Mouse (Mus musculus) ES-Bruce4 (cell line): ENCODE results near the gene Ptger4. TPM values are rescaled to one million over a fixed set of nuclear protein-coding genes. Genes with fewer than 3 reads are reported as not detected.
A peak's percentile ranks its signal among the peaks of the same experiment; 100 is the strongest.
"Not testable (repeated sequence)": the region's sequence is repeated elsewhere in the genome, so short reads cannot be mapped to it uniquely, and the experiment has no call there.

Source experiments
- H3K27ac ChIP-seq: 2 replicates; pipeline ENCODE4 v1.5.1; 2012; ENCODE audit warnings: low read length, inconsistent platforms; ENCODE audit not compliant: insufficient read depth
- H3K27me3 ChIP-seq: 2 replicates; pipeline ENCODE4 v1.6.1; 2012; ENCODE audit warnings: mild to moderate bottlenecking, low read length, inconsistent platforms; ENCODE audit not compliant: control insufficient read depth, poor library complexity, insufficient read depth, severe bottlenecking
- H3K36me3 ChIP-seq: 2 replicates; pipeline ENCODE4 v1.6.1; 2012; ENCODE audit warnings: inconsistent platforms, mild to moderate bottlenecking, low read length, moderate library complexity; ENCODE audit not compliant: control insufficient read depth, poor library complexity, insufficient read depth, severe bottlenecking
- H3K4me1 ChIP-seq: one replicate; pipeline ENCODE4 v1.8.1; 2011; ENCODE audit warnings: low read length; ENCODE audit not compliant: control insufficient read depth, insufficient read depth
- H3K4me3 ChIP-seq: 2 replicates; pipeline ENCODE4 v1.5.1; 2011; ENCODE audit warnings: low read depth, mild to moderate bottlenecking, low read length
- H3K9ac ChIP-seq: 2 replicates; pipeline ENCODE4 v1.6.1; 2012; ENCODE audit warnings: low read depth, mild to moderate bottlenecking, inconsistent platforms; ENCODE audit not compliant: poor library complexity, severe bottlenecking
- H3K9me3 ChIP-seq: replicated peaks from 2 replicates; pipeline ENCODE4 v1.6.1; 2012; ENCODE audit warnings: mild to moderate bottlenecking, low read length, inconsistent platforms; ENCODE audit not compliant: control insufficient read depth, poor library complexity, insufficient read depth, severe bottlenecking
- CTCF ChIP-seq: IDR thresholded peaks from one replicate; pipeline ENCODE4 v1.8.1; 2011; ENCODE audit warnings: low read depth, low read length
- EP300 ChIP-seq: IDR thresholded peaks from 2 replicates; pipeline ENCODE4 v1.6.1; 2011; ENCODE audit warnings: low read depth, low read length; ENCODE audit not compliant: insufficient read depth
- POLR2A ChIP-seq: IDR thresholded peaks from one replicate; pipeline ENCODE4 v1.8.1; 2011; ENCODE audit warnings: low read length; ENCODE audit not compliant: insufficient read depth
- polyA plus RNA-seq: library from polyadenylated mRNA; stranded (reverse); fragments of >200 nt; gene quantifications from 2 replicates; pipeline ENCODE4 v1.2.4, GENCODE M21; 2011; ENCODE audit warnings: low read depth; ENCODE audit not compliant: missing spikeins, insufficient read depth, insufficient read length

Ptger4 gene
- polyA plus RNA-seq, 1 experiment = 1.3 TPM

- H3K4me3 ChIP-seq = 0 out of 2 replicates have a peak overlapping the region, but pooled peaks have one; percentile 18
- no peak overlapping the region for H3K9ac ChIP-seq
- no peaks in the 10 kb centered on the region for H3K4me1 ChIP-seq
- no peaks in the 10 kb centered on the region for H3K9me3 ChIP-seq
- no peak overlapping the region for H3K27ac ChIP-seq
- TF ChIP-seq POLR2A (no peak), EP300 (no peak), CTCF (no peak)
- H3K27me3 ChIP-seq = no peaks in the 10 kb centered on the region
- no peaks in the 10 kb centered on the region for H3K36me3 ChIP-seq
These were observed 8.5 kb downstream of the Ptger4 start for GRCm38 (mm10) chr15:5235527-5235926.

DNA sequence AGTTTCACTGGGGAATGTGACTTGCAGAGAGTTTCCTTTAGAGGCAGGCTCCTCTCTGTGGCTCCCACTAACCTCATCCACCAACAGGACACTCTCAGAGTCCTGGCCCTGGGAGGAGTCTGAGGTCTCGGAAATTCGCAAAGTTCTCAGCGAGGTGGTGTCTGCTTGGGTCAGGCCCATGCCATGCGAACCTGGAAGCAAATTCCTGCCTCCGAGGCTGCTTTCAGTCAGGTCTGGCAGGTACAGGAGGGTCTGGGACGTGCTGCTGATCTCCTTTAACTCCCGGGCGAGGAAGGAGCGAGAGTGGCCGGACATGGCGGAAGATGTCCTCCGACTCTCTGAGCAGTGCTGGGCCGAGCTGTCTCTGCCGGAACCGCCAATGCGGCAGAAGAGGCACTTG lies 9.3 kb downstream of the Ptger4 start:
- Histone ChIP-seq H3K4me3 (peak overlapping the region; percentile 47), H3K27me3 (no peaks in the 10 kb centered on the region), H3K36me3 (no peaks in the 10 kb centered on the region), H3K27ac (no peak overlapping the region), H3K9me3 (no peaks in the 10 kb centered on the region), H3K4me1 (no peaks in the 10 kb centered on the region), H3K9ac (peak overlapping the region; percentile 9; the same call in 1 of the 2 replicates)
- TF ChIP-seq EP300 = no peak

DNA sequence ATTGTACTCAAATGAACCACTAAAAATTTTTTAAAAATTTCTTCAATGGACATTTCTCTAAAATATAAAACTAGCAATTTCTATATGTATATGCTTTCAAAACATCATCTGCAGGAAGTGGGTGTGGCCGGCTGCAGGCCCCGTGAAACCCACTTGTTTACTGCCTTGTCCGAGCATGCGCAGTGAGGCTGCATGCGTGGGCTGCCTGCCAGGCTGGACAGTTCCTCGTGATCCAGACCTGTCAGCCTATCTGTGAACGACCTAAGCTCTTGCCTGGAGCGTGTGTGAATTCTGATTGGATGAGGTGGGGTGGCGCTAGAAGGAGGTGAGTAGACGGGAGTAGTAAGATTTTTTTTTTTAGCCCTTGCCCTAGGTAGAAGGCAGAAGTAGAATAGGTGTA lies 13.2 kb downstream of the Ptger4 start:
- H3K27ac ChIP-seq, H3K36me3 ChIP-seq, H3K4me1 ChIP-seq, H3K9ac ChIP-seq, H3K9me3 ChIP-seq, H3K4me3 ChIP-seq, H3K27me3 ChIP-seq: not testable (repeated sequence)
- peak; percentile 70; the same call in 1 of the 2 replicates for TF ChIP-seq EP300

DNA sequence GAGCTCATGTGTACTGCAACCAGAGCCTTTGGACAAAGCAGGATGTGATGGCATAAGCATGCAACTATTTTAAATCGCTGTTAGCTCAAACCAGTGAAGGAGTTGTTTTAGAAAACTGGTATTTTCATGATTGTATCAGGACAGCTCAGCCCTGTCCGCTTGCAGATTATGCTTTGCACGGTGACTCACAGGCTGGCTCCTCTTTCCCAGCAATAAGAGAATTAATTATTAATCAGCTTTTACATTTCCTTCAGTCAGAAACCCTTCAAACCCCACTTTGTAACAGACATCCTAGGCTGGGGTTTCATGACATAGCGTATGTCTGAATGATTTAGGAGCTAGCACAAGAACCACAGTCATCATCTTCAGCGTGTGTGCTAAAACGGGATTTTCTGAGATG lies 23.5 kb downstream of the Ptger4 start:
- no peaks in the 10 kb centered on the region for H3K9me3 ChIP-seq
- no peak overlapping the region for H3K27ac ChIP-seq
- no peak overlapping the region for H3K4me3 ChIP-seq
- no peaks in the 10 kb centered on the region for H3K4me1 ChIP-seq
- TF ChIP-seq EP300 = no peak
- TF ChIP-seq POLR2A = no peak
- no peak for TF ChIP-seq CTCF
- no peaks in the 10 kb centered on the region for H3K27me3 ChIP-seq
- H3K9ac ChIP-seq = no peak overlapping the region
- H3K36me3 ChIP-seq = 0 out of 2 replicates have a peak, but pooled peaks cover 2% of the 10 kb centered on the region

DNA sequence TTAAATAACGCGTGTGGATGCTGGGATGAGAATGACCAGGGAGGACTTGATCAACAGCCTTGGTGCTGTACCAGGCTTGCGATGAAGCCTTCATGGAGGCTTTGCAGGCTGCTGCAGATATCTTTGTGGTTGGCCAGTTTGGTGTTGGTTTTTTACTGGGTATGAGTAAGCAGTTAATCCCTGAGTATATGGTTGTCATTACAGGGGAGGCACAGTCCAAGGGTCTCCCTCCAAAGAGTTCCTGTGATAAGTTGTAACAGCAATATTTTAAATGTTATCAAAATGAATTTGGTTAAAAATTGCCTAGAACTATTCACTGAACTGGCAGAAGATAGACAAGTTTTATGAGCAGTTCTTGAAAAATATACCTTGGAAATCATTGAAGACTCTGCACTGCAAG lies 34.9 kb downstream of the Ptger4 start:
- TF ChIP-seq EP300 (no peak), CTCF (no peak), POLR2A (no peak)
- no peaks in the 10 kb centered on the region for H3K4me1 ChIP-seq
- H3K9me3 ChIP-seq = no peaks in the 10 kb centered on the region
- no peak overlapping the region for H3K4me3 ChIP-seq
- no peak overlapping the region for H3K27ac ChIP-seq
- H3K9ac ChIP-seq = no peak overlapping the region
- H3K27me3 ChIP-seq = no peaks in the 10 kb centered on the region
- no peaks in the 10 kb centered on the region; the same call in 1 of the 2 replicates for H3K36me3 ChIP-seq

DNA sequence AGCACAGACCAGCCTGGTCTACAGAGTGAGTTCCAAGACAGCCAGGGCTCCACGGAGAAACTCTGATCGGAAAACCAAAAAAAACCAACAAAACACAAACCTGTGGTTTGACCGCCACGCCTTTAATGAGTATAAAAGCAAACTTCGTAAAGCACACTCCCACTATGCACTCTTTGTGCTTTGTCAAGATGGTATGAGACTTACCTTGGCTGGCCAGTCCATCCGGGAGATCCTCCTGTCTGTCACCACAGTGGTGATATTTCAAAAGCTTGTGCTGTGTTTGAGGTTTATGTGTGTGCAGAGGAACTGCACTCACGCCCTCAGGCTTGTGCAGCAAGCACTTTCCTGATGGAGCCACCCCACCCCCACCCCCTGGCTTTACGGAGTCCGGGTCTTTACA lies 38.8 kb downstream of the Ptger4 start:
- Histone ChIP-seq H3K27me3 (no peaks in the 10 kb centered on the region), H3K4me3 (no peak overlapping the region), H3K27ac (no peak overlapping the region), H3K9me3 (no peaks in the 10 kb centered on the region), H3K36me3 (no peaks in the 10 kb centered on the region; the same call in 1 of the 2 replicates), H3K4me1 (no peaks in the 10 kb centered on the region), H3K9ac (no peak overlapping the region)
- no peak for TF ChIP-seq POLR2A
- TF ChIP-seq CTCF = no peak
- TF ChIP-seq EP300 = no peak
